Mouse (Mus musculus) midbrain, embryonic 14.5 days (tissue): ENCODE measurements around the gene Bid. TPM values are rescaled to one million over a fixed set of nuclear protein-coding genes. Genes with fewer than 3 reads are reported as not detected.

Experiments used
- ATAC-seq: fragments of 200-750 bp; cut with Nextera tagmentation; 2 replicates; pipeline ENCODE4 v1.8.0; 2017; ENCODE audit warnings: moderate number of reproducible peaks, moderate library complexity; ENCODE audit not compliant: low FRiP score, low TSS enrichment
- DNase-seq: peaks from one replicate; pipeline ENCODE4 v3.0.0-alpha.2; 2015
- H3K27ac ChIP-seq: fragments of 300-500 bp; sonication (generic); replicated peaks from 2 replicates; pipeline ENCODE4 v1.5.1; 2014; ENCODE audit warnings: mild to moderate bottlenecking, low read depth, low read length, moderate library complexity
- H3K27me3 ChIP-seq: fragments of 300-500 bp; sonication (generic); 2 replicates; pipeline ENCODE4 v1.6.1; 2014; ENCODE audit warnings: low read length, control low read depth, mixed read lengths; ENCODE audit not compliant: control insufficient read depth, insufficient read depth
- H3K36me3 ChIP-seq: fragments of 300-500 bp; sonication (generic); 2 replicates; pipeline ENCODE4 v1.6.1; 2014; ENCODE audit warnings: low read length, control low read depth; ENCODE audit not compliant: control insufficient read depth, insufficient read depth
- H3K4me1 ChIP-seq: fragments of 300-500 bp; sonication (generic); 2 replicates; pipeline ENCODE4 v1.6.1; 2014; ENCODE audit warnings: mild to moderate bottlenecking, antibody characterized with exemption, low read length, control low read depth; ENCODE audit not compliant: control insufficient read depth, insufficient read depth
- H3K4me2 ChIP-seq: fragments of 300-500 bp; sonication (generic); 2 replicates; pipeline ENCODE4 v1.6.1; 2014; ENCODE audit warnings: mild to moderate bottlenecking, low read length, moderate library complexity
- H3K4me3 ChIP-seq: fragments of 300-500 bp; sonication (generic); replicated peaks from 2 replicates; pipeline ENCODE4 v1.5.1; 2014; ENCODE audit warnings: low read depth, low read length
- H3K9ac ChIP-seq: fragments of 300-500 bp; sonication (generic); replicated peaks from 2 replicates; pipeline ENCODE4 v1.6.1; 2014; ENCODE audit warnings: mild to moderate bottlenecking, low read length, moderate library complexity
- H3K9me3 ChIP-seq: fragments of 300-500 bp; sonication (generic); 2 replicates; pipeline ENCODE4 v1.6.1; 2016; ENCODE audit warnings: low read length, control low read depth, mixed read lengths; ENCODE audit not compliant: control insufficient read depth
- WGBS: fragments of 180-500 bp; shearing (Covaris S2); extraction: QIAGEN DNeasy Blood & Tissue Kit; methylation state at CpG from one replicate; pipeline ENCODE4 v1.1.7; 2014; 5-methylcytosine and 5-hydroxymethylcytosine counted together
- polyA plus RNA-seq: library from polyadenylated mRNA; unstranded; fragments of >200 nt; fragmentation: Nextera tagmentation; extraction: Ambion mirVana; gene quantifications from 2 replicates; pipeline ENCODE4 v1.2.1, GENCODE M21; 2014

Bid gene
- polyA plus RNA-seq, 1 experiment from 2014 or later: 46.4 TPM

DNA sequence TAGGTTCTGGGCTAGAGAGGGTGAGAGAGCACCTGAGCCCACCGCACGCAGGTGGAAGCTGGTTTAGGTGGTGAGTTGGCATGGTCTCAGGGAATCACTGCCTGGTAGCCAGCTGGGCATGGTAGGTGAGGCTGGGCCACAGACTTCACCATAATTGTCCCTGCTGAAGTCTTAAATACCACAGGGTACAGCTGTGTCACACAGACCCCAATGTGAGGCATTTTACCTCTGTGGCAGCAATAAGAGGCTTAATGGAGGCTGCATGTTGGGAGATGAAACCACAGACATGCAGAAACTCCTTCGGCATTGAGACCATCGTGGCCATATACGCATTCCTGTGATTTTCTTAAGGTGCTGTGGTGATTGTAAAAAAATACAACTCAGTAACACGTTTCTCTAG, 35.8 kb upstream of the Bid start:
- H3K36me3 ChIP-seq: peaks cover 80% of the 10 kb centered on the region
- no peak overlapping the region for H3K4me2 ChIP-seq

GRCm38 (mm10) chr6:120951311-120951710, 34.7 kb upstream of the Bid start:
- no peak overlapping the region for H3K9ac ChIP-seq
- H3K27me3 ChIP-seq: no peaks in the 10 kb centered on the region
- no peak overlapping the region for H3K4me2 ChIP-seq
- H3K27ac ChIP-seq: no peak overlapping the region
- no peak for ATAC-seq
- no peaks in the 10 kb centered on the region for H3K4me1 ChIP-seq
- H3K4me3 ChIP-seq: no peak overlapping the region
- peaks cover 80% of the 10 kb centered on the region for H3K36me3 ChIP-seq
- H3K9me3 ChIP-seq: no peaks in the 10 kb centered on the region
- 90% methylated on average over 6 of the region's 6 CpGs for WGBS
- DNase-seq: no peak

More for the DNA sequence above, 35.8 kb upstream of the Bid start:
- Histone ChIP-seq H3K4me3 (no peak overlapping the region), H3K27me3 (no peaks in the 10 kb centered on the region), H3K4me1 (no peaks in the 10 kb centered on the region), H3K9me3 (no peaks in the 10 kb centered on the region), H3K9ac (no peak overlapping the region), H3K27ac (no peak overlapping the region)
- no peak for DNase-seq
- 94% methylated on average over 6 of the region's 6 CpGs for WGBS
- ATAC-seq: no peak

GRCm38 (mm10) chr6:120945510-120945909, 28.9 kb upstream of the Bid start:
- no peaks in the 10 kb centered on the region for H3K27me3 ChIP-seq
- no peak overlapping the region for H3K4me2 ChIP-seq
- H3K36me3 ChIP-seq: peaks cover 63% of the 10 kb centered on the region
- 97% methylated on average over 9 of the region's 9 CpGs for WGBS
- H3K27ac ChIP-seq: no peak overlapping the region
- ATAC-seq: no peak
- no peaks in the 10 kb centered on the region for H3K9me3 ChIP-seq
- H3K4me1 ChIP-seq: no peaks in the 10 kb centered on the region
- no peak overlapping the region for H3K4me3 ChIP-seq
- no peak overlapping the region for H3K9ac ChIP-seq
- no peak for DNase-seq

DNA sequence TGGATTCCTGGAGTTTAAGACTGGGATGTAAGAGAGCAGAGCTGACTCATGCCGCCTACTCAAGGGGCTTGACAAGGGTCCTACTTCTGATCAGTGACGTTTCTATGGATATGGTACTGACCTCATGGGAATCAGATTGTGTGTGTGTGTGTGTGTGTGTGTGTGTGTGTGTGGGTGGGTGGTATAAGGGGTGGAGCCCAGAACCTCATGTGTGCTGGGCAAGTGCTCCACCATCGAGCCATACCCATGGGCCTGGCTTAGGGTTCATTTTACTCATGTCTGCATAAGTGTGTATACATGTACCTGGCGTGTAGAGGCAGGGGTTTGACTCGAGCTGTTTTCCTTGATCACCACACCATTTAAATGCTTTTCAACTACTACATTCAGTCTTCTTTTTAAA, 27.3 kb upstream of the Bid start:
- H3K4me2 ChIP-seq: no peak overlapping the region
- H3K4me1 ChIP-seq: no peaks in the 10 kb centered on the region
- no peaks in the 10 kb centered on the region for H3K9me3 ChIP-seq
- H3K27me3 ChIP-seq: no peaks in the 10 kb centered on the region
- DNase-seq (no peak), ATAC-seq (no peak)
- no peak overlapping the region for H3K4me3 ChIP-seq
- H3K27ac ChIP-seq: no peak overlapping the region
- WGBS: 82% methylated on average over 5 of the region's 5 CpGs
- peaks cover 50% of the 10 kb centered on the region for H3K36me3 ChIP-seq
- H3K9ac ChIP-seq: no peak overlapping the region

GRCm38 (mm10) chr6:120943551-120943950, 26.9 kb upstream of the Bid start:
- Histone ChIP-seq H3K36me3 (peaks cover 46% of the 10 kb centered on the region), H3K4me1 (no peaks in the 10 kb centered on the region), H3K9me3 (no peaks in the 10 kb centered on the region), H3K27ac (no peak overlapping the region), H3K4me2 (no peak overlapping the region), H3K4me3 (no peak overlapping the region), H3K9ac (no peak overlapping the region), H3K27me3 (no peaks in the 10 kb centered on the region)
- WGBS: 87% methylated on average over 10 of the region's 10 CpGs
- DNase-seq (no peak), ATAC-seq (no peak)

DNA sequence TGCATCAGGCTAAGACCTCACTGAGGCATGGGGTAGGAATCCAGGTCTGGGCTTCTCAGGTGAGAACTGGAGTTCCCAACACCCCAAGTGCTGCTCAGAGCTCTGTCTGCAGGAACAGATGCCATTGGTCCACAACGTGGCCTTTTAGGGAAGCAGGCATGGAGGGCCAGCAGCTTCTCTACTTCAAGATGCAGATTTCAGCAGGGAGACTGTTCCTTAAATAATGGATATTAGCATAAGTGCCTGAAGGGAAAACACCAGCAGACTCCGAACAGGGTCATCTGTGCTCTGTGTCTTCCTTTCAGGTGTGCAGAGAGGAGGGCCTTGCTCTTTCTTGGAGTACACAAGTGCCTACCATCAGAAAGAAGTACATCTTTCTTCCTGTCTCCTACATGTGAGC, 26.4 kb upstream of the Bid start:
- Histone ChIP-seq H3K4me1 (no peaks in the 10 kb centered on the region), H3K4me3 (no peak overlapping the region), H3K27me3 (no peaks in the 10 kb centered on the region), H3K4me2 (no peak overlapping the region), H3K27ac (no peak overlapping the region), H3K9ac (no peak overlapping the region), H3K36me3 (peaks cover 41% of the 10 kb centered on the region), H3K9me3 (no peaks in the 10 kb centered on the region)
- ATAC-seq (no peak), DNase-seq (no peak)
- 78% methylated on average over 2 of the region's 2 CpGs for whole genome bisulfite sequencing

- Histone ChIP-seq H3K4me2 (no peak overlapping the region), H3K9ac (no peak overlapping the region), H3K9me3 (no peaks in the 10 kb centered on the region), H3K36me3 (peaks cover 26% of the 10 kb centered on the region), H3K27me3 (no peaks in the 10 kb centered on the region), H3K4me1 (no peaks in the 10 kb centered on the region), H3K4me3 (no peak overlapping the region), H3K27ac (no peak overlapping the region)
- ATAC-seq (no peak), DNase-seq (no peak)
- WGBS: 96% methylated on average over 13 of the region's 13 CpGs
These were observed 24.9 kb upstream of the Bid start for GRCm38 (mm10) chr6:120941575-120941974.

DNA sequence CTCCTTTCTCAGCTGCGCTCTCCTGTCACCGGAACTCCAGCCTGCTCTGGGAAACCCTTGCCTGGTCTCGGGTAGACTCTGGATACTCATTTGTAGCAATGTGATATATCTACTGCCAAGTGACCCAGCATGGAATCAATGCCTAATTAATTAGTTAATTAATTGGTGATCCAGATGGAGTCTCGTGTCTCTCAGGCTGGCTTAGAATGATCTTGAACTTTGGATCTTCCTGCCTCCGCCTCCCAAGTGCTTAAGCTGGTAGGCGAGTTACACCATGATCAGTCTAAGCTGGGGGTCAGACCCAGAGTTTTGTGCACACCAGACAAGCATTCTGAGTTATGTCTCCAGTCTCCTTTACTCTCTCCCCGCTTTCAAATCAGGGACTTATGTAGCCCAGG, 24.4 kb upstream of the Bid start:
- Histone ChIP-seq H3K27me3 (no peaks in the 10 kb centered on the region), H3K4me1 (no peaks in the 10 kb centered on the region), H3K4me3 (no peak overlapping the region), H3K9ac (no peak overlapping the region), H3K36me3 (peaks cover 21% of the 10 kb centered on the region), H3K9me3 (no peaks in the 10 kb centered on the region), H3K4me2 (no peak overlapping the region), H3K27ac (no peak overlapping the region)
- no peak for ATAC-seq
- DNase-seq: no peak
- WGBS: 89% methylated on average over 7 of the region's 7 CpGs

DNA sequence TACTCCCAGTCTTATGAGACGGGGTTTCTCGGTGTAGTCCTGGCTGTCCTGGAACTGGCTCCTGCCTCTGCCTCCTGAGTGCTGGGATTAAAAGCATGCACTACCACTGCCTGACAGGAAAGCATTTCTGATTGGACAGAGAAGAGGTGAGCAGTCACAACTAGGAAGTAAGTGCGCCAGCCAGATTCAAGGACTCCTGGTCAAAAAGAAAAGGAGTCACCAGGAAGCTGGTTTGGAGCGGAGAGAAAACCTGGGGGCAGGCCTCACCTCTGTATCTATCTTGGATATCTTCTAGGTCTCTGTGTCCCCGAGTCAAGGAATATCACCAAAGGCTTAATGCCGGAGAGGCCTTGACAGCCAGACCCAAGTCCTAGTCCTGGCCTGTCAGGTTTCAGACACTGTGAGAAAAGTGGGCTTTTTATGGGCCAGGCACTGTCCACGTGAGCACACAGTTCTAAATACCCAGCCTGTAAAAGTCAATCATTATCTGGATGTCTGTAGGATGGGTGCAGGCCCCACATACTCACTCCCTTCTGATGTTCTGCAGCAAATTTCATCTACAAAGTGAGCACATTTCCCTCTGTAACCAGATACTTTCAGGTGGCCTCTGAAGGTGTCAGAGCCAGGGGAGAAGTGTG, 23.9 kb upstream of the Bid start:
- WGBS: 85% methylated on average over 7 of the region's 7 CpGs
- Histone ChIP-seq H3K9ac (no peak overlapping the region), H3K9me3 (no peaks in the 10 kb centered on the region), H3K4me1 (no peaks in the 10 kb centered on the region), H3K27ac (no peak overlapping the region), H3K4me3 (no peak overlapping the region), H3K36me3 (peaks cover 17% of the 10 kb centered on the region), H3K27me3 (no peaks in the 10 kb centered on the region), H3K4me2 (no peak overlapping the region)
- no peak for DNase-seq
- no peak for ATAC-seq
